Mouse (Mus musculus) liver, embryonic 14.5 days (tissue): ENCODE measurements at regions not wholly inside any gene's neighbourhood (a gene's known extent, or its start where the extent isn't known, plus 50 kb on each side); places are given as distances from the start of the nearest gene placed in this dataset.

Source experiments
- CTCF ChIP-seq: IDR thresholded peaks from 2 replicates; pipeline ENCODE4 v1.5.1; 2016; ENCODE audit warnings: antibody characterized with exemption, low read depth, control low read depth
- EP300 ChIP-seq: IDR thresholded peaks from 2 replicates; pipeline ENCODE4 v1.6.1; 2016; ENCODE audit warnings: antibody characterized with exemption, low read depth

DNA sequence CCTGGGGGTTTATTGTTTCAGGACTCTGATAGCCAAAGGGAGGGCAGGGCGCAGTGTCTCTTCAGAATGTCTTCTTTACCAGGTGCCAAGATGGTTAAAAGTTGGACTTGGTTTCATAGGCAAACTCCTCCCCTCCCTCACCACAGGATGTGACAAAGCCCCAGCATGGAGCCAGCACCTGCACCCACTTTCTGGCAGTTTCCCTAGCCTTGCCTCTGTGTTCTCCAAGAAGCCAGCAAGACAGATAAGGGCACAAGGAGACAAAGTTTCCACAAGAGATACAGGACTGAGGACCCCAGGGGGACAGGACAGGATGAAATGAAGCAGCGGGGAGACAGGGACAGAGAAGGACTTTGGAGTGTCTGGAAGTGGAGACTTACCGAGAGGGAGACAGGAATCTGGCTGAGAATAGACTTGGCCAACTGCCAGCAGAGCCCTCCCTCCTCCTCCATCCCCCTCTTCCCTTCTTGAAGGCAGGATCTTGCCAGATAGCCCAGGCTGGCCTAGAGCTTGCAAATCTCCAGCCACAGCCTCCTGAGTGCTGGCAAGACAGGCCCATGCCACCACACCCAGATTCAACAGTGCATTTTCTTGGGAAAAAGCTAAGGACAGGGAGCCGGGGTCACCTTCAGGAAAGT is 181.5 kb upstream of the Sdk2 start:
- TF ChIP-seq CTCF (no peak), EP300 (no peak)
